In the genomic region with DNA sequence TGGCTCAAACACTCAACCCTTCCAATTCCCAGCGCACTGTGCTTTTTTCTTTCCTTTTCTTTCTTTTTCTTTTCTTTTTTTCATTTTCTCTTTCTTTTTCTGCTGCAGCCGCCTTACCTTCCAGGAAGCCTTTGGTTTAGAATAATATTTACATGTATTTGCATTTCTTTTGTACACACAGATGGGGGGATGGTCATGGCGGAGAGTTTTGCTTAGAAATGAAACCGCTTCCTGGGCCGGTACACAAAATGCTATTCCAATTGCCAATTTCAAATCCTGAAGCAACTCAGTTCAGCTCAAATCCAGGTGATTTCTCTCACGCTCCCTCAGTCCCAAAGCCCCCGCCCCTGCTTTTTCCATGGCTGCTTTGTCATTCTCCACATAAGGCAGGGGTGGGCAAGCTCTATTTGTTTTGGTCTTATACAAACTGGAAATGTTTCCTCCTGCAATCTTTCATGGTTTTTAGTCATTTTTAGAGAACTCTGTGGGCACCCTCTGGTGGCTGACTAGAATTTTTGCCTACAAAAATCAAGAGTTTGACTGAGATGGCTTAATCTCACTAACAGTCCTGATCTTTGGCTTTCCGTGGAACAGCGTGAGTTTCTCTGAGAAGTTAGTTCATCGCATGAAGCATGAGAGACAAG, we compare ENCODE assay signal across 8 mouse cellular contexts.
DNase-seq lines count a peak whose midpoint lies in the region; ATAC-seq and TF ChIP-seq lines count a peak whose summit lies in the region.

No protein-coding gene starts in this region.

- no peak overlapping the region for H3K27ac ChIP-seq in liver, adult 2 months (replicated peaks; ENCODE audit: insufficient read depth, low read depth, low read length)
- no peak overlapping the region for H3K27ac ChIP-seq in liver, embryonic 12.5 days
- H3K27ac ChIP-seq in hindbrain, embryonic 11.5 days (ENCODE audit: low read depth, low read length), result no peak overlapping the region
- H3K27ac ChIP-seq in olfactory bulb, adult 2 months (ENCODE audit: insufficient read depth, low read depth, low read length), result no peak overlapping the region

- H3K9ac ChIP-seq in liver, adult 2 months (ENCODE audit: low read depth, low read length), result peak overlapping the region; percentile 11; the same call in 1 of the 2 replicates
- H3K9ac ChIP-seq in liver, embryonic 12.5 days, result no peak overlapping the region
- H3K9ac ChIP-seq in hindbrain, embryonic 11.5 days (ENCODE audit: low read depth, low read length), result no peak overlapping the region

- H3K4me1 ChIP-seq in liver, adult 2 months (ENCODE audit: control insufficient read depth, insufficient read depth, low read length), result no peaks in the 10 kb centered on the region
- no peaks in the 10 kb centered on the region for H3K4me1 ChIP-seq in liver, embryonic 12.5 days
- 0 out of 2 replicates have a peak, but pooled peaks cover 2% of the 10 kb centered on the region for H3K4me1 ChIP-seq in hindbrain, embryonic 11.5 days (replicated peaks; ENCODE audit: control insufficient read depth, insufficient read depth, low read length)
- H3K4me1 ChIP-seq in olfactory bulb, adult 2 months (ENCODE audit: control insufficient read depth, insufficient read depth, low read length), result no peaks in the 10 kb centered on the region

- 0 out of 2 replicates have a peak, but pooled peaks have one; percentile 13 for TF ChIP-seq CTCF in liver, adult 2 months (IDR thresholded peaks at IDR 0.05; ENCODE audit: low read depth, low read length)
- no peak for TF ChIP-seq CTCF in olfactory bulb, adult 2 months (IDR thresholded peaks at IDR 0.05; ENCODE audit: insufficient read depth, low read depth, low read length)

- H3K79me2 ChIP-seq in liver, adult 2 months (ENCODE audit: control insufficient read depth, insufficient read depth, low read length), result no peaks in the 10 kb centered on the region

- H3K9me3 ChIP-seq in liver, embryonic 12.5 days (replicated peaks), result no peaks in the 10 kb centered on the region
- H3K9me3 ChIP-seq in hindbrain, embryonic 11.5 days (ENCODE audit: control insufficient read depth, low read length), result no peaks in the 10 kb centered on the region

- H3K27me3 ChIP-seq in liver, adult 2 months (ENCODE audit: control insufficient read depth, insufficient read depth, low read length), result no peaks in the 10 kb centered on the region
- no peaks in the 10 kb centered on the region for H3K27me3 ChIP-seq in liver, embryonic 12.5 days (replicated peaks)
- H3K27me3 ChIP-seq in hindbrain, embryonic 11.5 days (ENCODE audit: control insufficient read depth, insufficient read depth, low read length), result no peaks in the 10 kb centered on the region

- ATAC-seq in liver, embryonic 12.5 days, result no peak
- no peak for ATAC-seq in hindbrain, embryonic 11.5 days (ENCODE audit: low FRiP score)
- ATAC-seq in megakaryocyte, adult 5-6 weeks (ENCODE audit: poor library complexity, severe bottlenecking), result no peak

- intact Hi-C loops in gastrocnemius, postnatal 14 days (cut with DNase I; ENCODE audit: low total_unique reads), result loop anchor here (10.0 kb wide), 1 partner anchor 132 kb away; no protein-coding TSS in a partner anchor

- no peak for TF ChIP-seq POLR2A in liver, adult 2 months (IDR thresholded peaks at IDR 0.05; ENCODE audit: extremely low read depth, insufficient read depth, low read length)
- no peak for TF ChIP-seq POLR2A in olfactory bulb, adult 2 months (IDR thresholded peaks at IDR 0.05; ENCODE audit: insufficient read depth, low read depth, low read length)

- peak; percentile 64 for DNase-seq in liver, adult 2 months (ENCODE audit: extremely low read depth, low read depth, low spot score)
- peak; percentile 57 for DNase-seq in brain, adult 2 months (ENCODE audit: low read depth, low spot score)
- DNase-seq in hindbrain, embryonic 11.5 days (ENCODE audit: low spot score), result peak; percentile 38
- peak; percentile 6 for DNase-seq in layer of hippocampus, adult 9-11 months
- DNase-seq in gastrocnemius, postnatal 14 days, result no peak

- 40% methylated on average over 10 of the region's 10 CpGs for WGBS in liver, adult 2 months
- 68% methylated on average over 10 of the region's 10 CpGs for WGBS in liver, embryonic 12.5 days (ENCODE audit: insufficient replicate concordance)
- whole genome bisulfite sequencing in hindbrain, embryonic 11.5 days, result 67% methylated on average over 10 of the region's 10 CpGs
- 33% methylated on average over 10 of the region's 10 CpGs for WGBS in olfactory bulb, adult 2 months

- H3K36me3 ChIP-seq in liver, adult 2 months (ENCODE audit: control insufficient read depth, insufficient read depth, low read length), result no peaks in the 10 kb centered on the region
- no peaks in the 10 kb centered on the region for H3K36me3 ChIP-seq in liver, embryonic 12.5 days
- H3K36me3 ChIP-seq in hindbrain, embryonic 11.5 days (ENCODE audit: control insufficient read depth, insufficient read depth, low read length), result no peaks in the 10 kb centered on the region

- no peak overlapping the region; the same call in 1 of the 2 replicates for H3K4me3 ChIP-seq in liver, adult 2 months (ENCODE audit: insufficient read depth, low read depth, low read length)
- H3K4me3 ChIP-seq in liver, embryonic 12.5 days, result no peak overlapping the region
- H3K4me3 ChIP-seq in hindbrain, embryonic 11.5 days (ENCODE audit: low read depth, low read length), result no peak overlapping the region
- H3K4me3 ChIP-seq in olfactory bulb, adult 2 months (ENCODE audit: insufficient read depth, low read depth, low read length), result peak overlapping the region; percentile 24; the same call in 1 of the 2 replicates

- H3K4me2 ChIP-seq in liver, embryonic 12.5 days, result no peak overlapping the region
- H3K4me2 ChIP-seq in hindbrain, embryonic 11.5 days (replicated peaks; ENCODE audit: low read depth, low read length), result no peak overlapping the region
